Mouse (Mus musculus) stomach, embryonic 16.5 days (tissue): ENCODE measurements at regions not wholly inside any gene's neighbourhood (a gene's known extent, or its start where the extent isn't known, plus 50 kb on each side); places are given as distances from the start of the nearest gene placed in this dataset.

ENCODE experiments used
- ATAC-seq: fragments of 200-750 bp; cut with Nextera tagmentation; 2 replicates; pipeline ENCODE4 v1.8.0; 2017; ENCODE audit warnings: moderate number of reproducible peaks, moderate TSS enrichment; ENCODE audit not compliant: insufficient read depth, low FRiP score
- H3K27ac ChIP-seq: fragments of 300-500 bp; sonication (generic); 2 replicates; pipeline ENCODE4 v1.5.1; 2014; ENCODE audit warnings: low read length
- H3K27me3 ChIP-seq: fragments of 300-500 bp; sonication (generic); 2 replicates; pipeline ENCODE4 v1.6.1; 2014; ENCODE audit warnings: low read length, control low read depth, mixed read lengths; ENCODE audit not compliant: control insufficient read depth, insufficient read depth
- H3K36me3 ChIP-seq: fragments of 300-500 bp; sonication (generic); 2 replicates; pipeline ENCODE4 v1.6.1; 2014; ENCODE audit warnings: low read length; ENCODE audit not compliant: control insufficient read depth, insufficient read depth
- H3K4me1 ChIP-seq: fragments of 300-500 bp; sonication (generic); 2 replicates; pipeline ENCODE4 v1.6.1; 2014; ENCODE audit warnings: low read length, control low read depth, mixed read lengths; ENCODE audit not compliant: control insufficient read depth, insufficient read depth
- H3K4me2 ChIP-seq: fragments of 300-500 bp; sonication (generic); 2 replicates; pipeline ENCODE4 v1.6.1; 2014; ENCODE audit warnings: low read depth, low read length, mixed read lengths
- H3K4me3 ChIP-seq: fragments of 300-500 bp; sonication (generic); replicated peaks from 2 replicates; pipeline ENCODE4 v1.5.1; 2014; ENCODE audit warnings: mild to moderate bottlenecking, low read length
- H3K9ac ChIP-seq: fragments of 300-500 bp; sonication (generic); 2 replicates; pipeline ENCODE4 v1.6.1; 2014; ENCODE audit warnings: low read length
- H3K9me3 ChIP-seq: fragments of 300-500 bp; sonication (generic); replicated peaks from 2 replicates; pipeline ENCODE4 v1.6.1; 2016; ENCODE audit warnings: low read length, control low read depth; ENCODE audit not compliant: control insufficient read depth
- WGBS: fragments of 180-500 bp; shearing (Covaris S2); extraction: QIAGEN DNeasy Blood & Tissue Kit; methylation state at CpG from one replicate; pipeline ENCODE4 v1.1.7; 2014; 5-methylcytosine and 5-hydroxymethylcytosine counted together

GRCm38 (mm10) chr5:91709494-91710286 lies 192.3 kb downstream of the Parm1 start:
- Histone ChIP-seq H3K9me3 (no peaks in the 10 kb centered on the region), H3K4me3 (no peak overlapping the region), H3K27ac (no peak overlapping the region; the same call in 1 of the 2 replicates), H3K9ac (no peak overlapping the region), H3K4me2 (no peak overlapping the region), H3K27me3 (no peaks in the 10 kb centered on the region), H3K36me3 (no peaks in the 10 kb centered on the region), H3K4me1 (peaks cover 5% of the 10 kb centered on the region; the same call in 1 of the 2 replicates)
- 81% methylated on average over 1 of the region's 1 CpGs for WGBS
- ATAC-seq = peak; percentile 58; the same call in 1 of the 2 replicates

- H3K4me2 ChIP-seq = no peak overlapping the region
- no peak overlapping the region for H3K4me3 ChIP-seq
- ATAC-seq = no peak
- H3K9ac ChIP-seq = no peak overlapping the region
- no peaks in the 10 kb centered on the region for H3K27me3 ChIP-seq
- peak overlapping the region; percentile 40; the same call in 1 of the 2 replicates for H3K27ac ChIP-seq
- H3K4me1 ChIP-seq = peaks cover 5% of the 10 kb centered on the region; the same call in 1 of the 2 replicates
- H3K9me3 ChIP-seq = no peaks in the 10 kb centered on the region
- WGBS = 71% methylated on average over 6 of the region's 6 CpGs
- no peaks in the 10 kb centered on the region for H3K36me3 ChIP-seq
Observed at GRCm38 (mm10) chr5:91708149-91708548, 190.7 kb downstream of the Parm1 start.

- H3K4me1 ChIP-seq = no peaks in the 10 kb centered on the region
- no peak for ATAC-seq
- H3K9ac ChIP-seq = no peak overlapping the region
- no peak overlapping the region for H3K4me3 ChIP-seq
- no peaks in the 10 kb centered on the region for H3K36me3 ChIP-seq
- no peak overlapping the region for H3K27ac ChIP-seq
- WGBS = 73% methylated on average over 6 of the region's 6 CpGs
- 0 out of 2 replicates have a peak, but pooled peaks cover 3% of the 10 kb centered on the region for H3K9me3 ChIP-seq
- H3K27me3 ChIP-seq = no peaks in the 10 kb centered on the region
- no peak overlapping the region for H3K4me2 ChIP-seq
Observed at GRCm38 (mm10) chr5:91697075-91697474, 179.7 kb downstream of the Parm1 start.

GRCm38 (mm10) chr5:91696532-91696931 lies 179.1 kb downstream of the Parm1 start:
- 0 out of 2 replicates have a peak, but pooled peaks cover 3% of the 10 kb centered on the region for H3K9me3 ChIP-seq
- WGBS = 81% methylated on average over 6 of the region's 6 CpGs
- no peak for ATAC-seq

GRCm38 (mm10) chr5:91695632-91696031 lies 178.2 kb downstream of the Parm1 start:
- no peak overlapping the region for H3K9ac ChIP-seq
- H3K27ac ChIP-seq = no peak overlapping the region
- H3K9me3 ChIP-seq = 0 out of 2 replicates have a peak, but pooled peaks cover 3% of the 10 kb centered on the region
- H3K4me1 ChIP-seq = no peaks in the 10 kb centered on the region; the same call in 1 of the 2 replicates
- no peak overlapping the region for H3K4me3 ChIP-seq
- no peaks in the 10 kb centered on the region for H3K27me3 ChIP-seq
- WGBS = 70% methylated on average over 3 of the region's 3 CpGs
- H3K4me2 ChIP-seq = no peak overlapping the region
- no peaks in the 10 kb centered on the region for H3K36me3 ChIP-seq
- no peak for ATAC-seq

More at GRCm38 (mm10) chr5:91696532-91696931, 179.1 kb downstream of the Parm1 start:
- Histone ChIP-seq H3K36me3 (no peaks in the 10 kb centered on the region), H3K27me3 (no peaks in the 10 kb centered on the region), H3K4me1 (no peaks in the 10 kb centered on the region; the same call in 1 of the 2 replicates), H3K4me2 (no peak overlapping the region), H3K9ac (no peak overlapping the region), H3K27ac (no peak overlapping the region), H3K4me3 (no peak overlapping the region)

- WGBS = 71% methylated on average over 11 of the region's 11 CpGs
- Histone ChIP-seq H3K27ac (no peak overlapping the region), H3K4me1 (no peaks in the 10 kb centered on the region; the same call in 1 of the 2 replicates), H3K9me3 (no peaks in the 10 kb centered on the region), H3K36me3 (no peaks in the 10 kb centered on the region), H3K9ac (no peak overlapping the region), H3K4me3 (no peak overlapping the region), H3K27me3 (no peaks in the 10 kb centered on the region), H3K4me2 (no peak overlapping the region)
- no peak for ATAC-seq
Observed at GRCm38 (mm10) chr5:91693277-91693676, 175.9 kb downstream of the Parm1 start.

GRCm38 (mm10) chr5:91692292-91692691 lies 174.9 kb downstream of the Parm1 start:
- WGBS = 39% methylated on average over 6 of the region's 6 CpGs
- no peak for ATAC-seq

GRCm38 (mm10) chr5:91678727-91679126 lies 161.3 kb downstream of the Parm1 start:
- H3K4me1 ChIP-seq = no peaks in the 10 kb centered on the region

More at GRCm38 (mm10) chr5:91692292-91692691, 174.9 kb downstream of the Parm1 start:
- no peak overlapping the region for H3K4me2 ChIP-seq
- H3K36me3 ChIP-seq = no peaks in the 10 kb centered on the region
- H3K9ac ChIP-seq = no peak overlapping the region
- no peak overlapping the region for H3K4me3 ChIP-seq
- no peaks in the 10 kb centered on the region for H3K9me3 ChIP-seq
- no peaks in the 10 kb centered on the region for H3K27me3 ChIP-seq
- no peaks in the 10 kb centered on the region; the same call in 1 of the 2 replicates for H3K4me1 ChIP-seq
- H3K27ac ChIP-seq = no peak overlapping the region

More at GRCm38 (mm10) chr5:91678727-91679126, 161.3 kb downstream of the Parm1 start:
- no peaks in the 10 kb centered on the region for H3K36me3 ChIP-seq
- H3K27ac ChIP-seq = no peak overlapping the region
- H3K9me3 ChIP-seq = no peaks in the 10 kb centered on the region; the same call in 1 of the 2 replicates
- no peak overlapping the region for H3K4me2 ChIP-seq
- no peaks in the 10 kb centered on the region for H3K27me3 ChIP-seq
- no peak for ATAC-seq
- WGBS = 82% methylated on average over 6 of the region's 6 CpGs
- H3K4me3 ChIP-seq = no peak overlapping the region
- H3K9ac ChIP-seq = no peak overlapping the region
